Mouse (Mus musculus) kidney, adult 2 months (tissue): ENCODE data around the gene Cd63. TPM values are rescaled to one million over a fixed set of nuclear protein-coding genes. Genes with fewer than 3 reads are reported as not detected.
A peak's percentile ranks its signal among the peaks of the same experiment; 100 is the strongest.

Source experiments
- DNase-seq: peaks from one replicate; pipeline ENCODE4 v3.0.0; 2021
- H3K27ac ChIP-seq: fragments of 200-500 bp; 2 replicates; pipeline ENCODE4 v1.5.1; 2012; ENCODE audit warnings: low read depth, low read length, control low read depth, inconsistent platforms; ENCODE audit not compliant: insufficient read depth
- H3K27me3 ChIP-seq: fragments of 200-500 bp; replicated peaks from 2 replicates; pipeline ENCODE4 v1.6.1; 2012; ENCODE audit warnings: mild to moderate bottlenecking, moderate library complexity, low read length, inconsistent platforms; ENCODE audit not compliant: control insufficient read depth, insufficient read depth
- H3K36me3 ChIP-seq: fragments of 200-500 bp; 2 replicates; pipeline ENCODE4 v1.6.1; 2012; ENCODE audit warnings: mild to moderate bottlenecking, moderate library complexity, low read length, inconsistent platforms; ENCODE audit not compliant: control insufficient read depth, insufficient read depth
- H3K4me1 ChIP-seq: fragments of 200-500 bp; 2 replicates; pipeline ENCODE4 v1.6.1; 2011; ENCODE audit warnings: low read length; ENCODE audit not compliant: control insufficient read depth, insufficient read depth
- H3K4me3 ChIP-seq: fragments of 200-500 bp; 2 replicates; pipeline ENCODE4 v1.5.1; 2011; ENCODE audit warnings: mild to moderate bottlenecking, low read depth, low read length, control low read depth; ENCODE audit not compliant: insufficient read depth
- CTCF ChIP-seq: fragments of 200-500 bp; conservative IDR thresholded peaks from 2 replicates; pipeline ENCODE4 v1.5.1; 2011; ENCODE audit warnings: low read depth, mild to moderate bottlenecking, control low read depth, low read length, moderate library complexity, mixed read lengths; ENCODE audit not compliant: insufficient read depth, insufficient read length
- POLR2A ChIP-seq: fragments of 200-500 bp; IDR thresholded peaks from one replicate; pipeline ENCODE4 v1.6.1; 2011; ENCODE audit warnings: low read depth, low read length, control low read depth
- WGBS: fragments of 180-500 bp; shearing (Covaris S2); methylation state at CpG from one replicate; pipeline ENCODE4 v1.1.7; 2018; 5-methylcytosine and 5-hydroxymethylcytosine counted together
- polyA plus RNA-seq: library from polyadenylated mRNA; depleted of rRNA; stranded (reverse); fragments of >200 nt; gene quantifications from 2 replicates; pipeline ENCODE4 v1.2.3, GENCODE M21; 2012

Gene Cd63
- polyA plus RNA-seq, 1 experiment: 847 TPM

- no peak for TF ChIP-seq CTCF
- TF ChIP-seq POLR2A: no peak
- no peak overlapping the region for H3K4me3 ChIP-seq
- no peak overlapping the region for H3K27ac ChIP-seq
- no peak for DNase-seq
- no peaks in the 10 kb centered on the region for H3K36me3 ChIP-seq
- whole genome bisulfite sequencing: 72% methylated on average over 7 of the region's 7 CpGs
- H3K4me1 ChIP-seq: peaks cover 14% of the 10 kb centered on the region
- H3K27me3 ChIP-seq: no peaks in the 10 kb centered on the region
Measured at GRCm38 (mm10) chr10:128934997-128935787, 34.4 kb downstream of the Cd63 start.

- no peak overlapping the region for H3K27ac ChIP-seq
- no peak for DNase-seq
- no peaks in the 10 kb centered on the region for H3K36me3 ChIP-seq
- 82% methylated on average over 8 of the region's 8 CpGs for WGBS
- TF ChIP-seq CTCF (no peak), POLR2A (no peak)
- peaks cover 14% of the 10 kb centered on the region for H3K4me1 ChIP-seq
- no peak overlapping the region for H3K4me3 ChIP-seq
- no peaks in the 10 kb centered on the region for H3K27me3 ChIP-seq
Measured at GRCm38 (mm10) chr10:128935826-128936440, 35.1 kb downstream of the Cd63 start.

GRCm38 (mm10) chr10:128937756-128938390 is 37.1 kb downstream of the Cd63 start:
- no peak for TF ChIP-seq CTCF
- no peak for TF ChIP-seq POLR2A
- Histone ChIP-seq H3K4me3 (no peak overlapping the region), H3K4me1 (peaks cover 14% of the 10 kb centered on the region), H3K27me3 (no peaks in the 10 kb centered on the region), H3K27ac (no peak overlapping the region), H3K36me3 (no peaks in the 10 kb centered on the region)
- no peak for DNase-seq
- 70% methylated on average over 12 of the region's 12 CpGs for WGBS

GRCm38 (mm10) chr10:128938457-128938856 is 37.7 kb downstream of the Cd63 start:
- peaks cover 14% of the 10 kb centered on the region for H3K4me1 ChIP-seq
- DNase-seq: peak; percentile 96
- TF ChIP-seq CTCF: no peak
- TF ChIP-seq POLR2A: no peak
- no peak overlapping the region for H3K4me3 ChIP-seq
- no peak overlapping the region for H3K27ac ChIP-seq
- no peaks in the 10 kb centered on the region for H3K27me3 ChIP-seq
- H3K36me3 ChIP-seq: no peaks in the 10 kb centered on the region
- WGBS: 47% methylated on average over 9 of the region's 9 CpGs

GRCm38 (mm10) chr10:128938974-128939373 is 38.2 kb downstream of the Cd63 start:
- no peak for TF ChIP-seq POLR2A
- TF ChIP-seq CTCF: no peak
- 38% methylated on average over 5 of the region's 5 CpGs for WGBS
- Histone ChIP-seq H3K4me1 (peaks cover 14% of the 10 kb centered on the region), H3K27me3 (no peaks in the 10 kb centered on the region), H3K4me3 (no peak overlapping the region), H3K36me3 (no peaks in the 10 kb centered on the region), H3K27ac (peak overlapping the region; percentile 26; the same call in 1 of the 2 replicates)
- DNase-seq: peak; percentile 76

DNA sequence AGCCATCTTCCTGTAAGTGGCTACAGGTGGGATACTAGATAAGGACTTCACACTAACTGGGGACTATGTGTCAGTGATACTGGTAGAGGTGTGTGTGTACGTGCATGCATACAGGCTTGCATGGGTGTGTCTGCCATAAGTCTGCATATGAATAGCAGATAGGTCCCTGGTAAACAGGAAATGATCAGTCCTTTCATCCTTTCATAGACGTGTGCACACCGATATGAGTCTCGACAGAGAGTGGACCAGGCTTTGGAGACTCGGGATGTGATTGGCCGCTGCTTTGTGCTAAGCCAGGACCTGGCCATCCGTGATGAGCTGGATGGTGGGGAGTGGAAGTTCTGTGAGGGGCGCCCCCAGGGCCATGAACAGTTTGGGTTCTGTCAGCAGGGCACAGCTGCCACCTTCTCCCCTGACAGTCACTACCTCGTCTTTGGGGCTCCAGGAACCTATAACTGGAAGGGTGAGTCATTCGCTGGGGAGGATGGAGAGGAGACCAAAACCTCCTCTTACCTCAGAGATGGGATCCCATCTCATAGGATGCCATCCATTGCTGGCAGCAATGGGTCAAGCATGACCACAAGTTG is 39.8 kb downstream of the Cd63 start:
- 89% methylated on average over 10 of the region's 10 CpGs for WGBS
- no peaks in the 10 kb centered on the region for H3K36me3 ChIP-seq
- peaks cover 9% of the 10 kb centered on the region; the same call in 1 of the 2 replicates for H3K4me1 ChIP-seq
- no peak overlapping the region for H3K4me3 ChIP-seq
- no peaks in the 10 kb centered on the region for H3K27me3 ChIP-seq
- no peak for TF ChIP-seq CTCF
- no peak for TF ChIP-seq POLR2A
- no peak for DNase-seq
- no peak overlapping the region for H3K27ac ChIP-seq

DNA sequence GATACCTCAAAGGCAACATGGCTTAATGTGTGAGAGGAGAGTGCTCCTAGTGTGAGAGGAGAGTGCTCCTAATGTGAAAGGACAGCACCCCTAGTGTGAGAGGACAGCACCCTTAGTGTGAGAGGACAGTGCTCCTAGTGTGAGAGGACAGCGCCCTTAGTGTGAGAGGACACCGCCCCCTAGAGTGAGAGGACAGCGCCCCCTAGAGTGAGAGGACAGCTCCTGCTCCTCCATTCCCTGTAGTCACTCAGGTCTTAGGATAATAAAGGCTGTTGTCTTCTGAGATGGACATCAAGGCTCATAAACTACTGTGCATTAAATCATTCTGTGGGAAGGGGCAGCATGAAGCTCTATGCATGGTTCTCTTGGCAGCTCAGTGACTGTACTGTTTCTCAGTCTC is 44.9 kb downstream of the Cd63 start:
- no peak overlapping the region for H3K27ac ChIP-seq
- H3K4me3 ChIP-seq: no peak overlapping the region
- WGBS: 27% methylated on average over 3 of the region's 3 CpGs
- peak; percentile 69 for DNase-seq
- peak; percentile 98 for TF ChIP-seq CTCF
- no peak for TF ChIP-seq POLR2A
- H3K36me3 ChIP-seq: no peaks in the 10 kb centered on the region
- H3K4me1 ChIP-seq: no peaks in the 10 kb centered on the region
- H3K27me3 ChIP-seq: no peaks in the 10 kb centered on the region
